Mouse (Mus musculus): ENCODE data around the gene Mogat2. TPM values are rescaled to one million over a fixed set of nuclear protein-coding genes. Genes with fewer than 3 reads are reported as not detected.

Gene Mogat2
- polyA plus RNA-seq, 1 experiment from 2014 or later = 1.3 TPM

DNA sequence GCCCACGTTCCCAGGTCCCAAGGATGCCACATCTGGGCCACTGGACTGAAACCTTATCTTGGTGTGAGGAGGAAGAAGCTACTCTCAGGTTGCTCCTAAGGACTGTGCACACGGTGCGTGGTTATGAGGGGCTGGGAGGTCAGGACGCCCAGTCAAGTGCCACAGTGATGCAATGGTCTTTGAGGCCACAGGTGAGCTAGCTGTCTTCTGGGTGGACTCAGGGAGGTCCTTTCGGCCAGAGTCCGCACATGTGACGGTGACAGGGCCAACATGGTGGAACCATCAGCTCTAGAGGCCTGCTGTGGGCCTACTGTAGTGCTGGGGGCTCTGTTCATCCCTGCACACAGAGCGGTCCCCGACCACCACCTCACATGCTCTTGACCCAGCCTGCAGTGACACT, 62.8 kb downstream of the Mogat2 start:
- Histone ChIP-seq H3K4me1 (peaks cover 30% of the 10 kb centered on the region), H3K9ac (no peak overlapping the region), H3K9me3 (no peaks in the 10 kb centered on the region), H3K4me3 (no peak overlapping the region), H3K36me3 (no peaks in the 10 kb centered on the region), H3K27me3 (replicated peaks) (peaks cover 10% of the 10 kb centered on the region; the same call in 1 of the 2 replicates), H3K4me2 (no peak overlapping the region), H3K27ac (replicated peaks) (no peak overlapping the region)
- 83% methylated on average over 9 of the region's 9 CpGs for WGBS
- no peak for ATAC-seq (ENCODE audit: extremely low read depth, insufficient number of reproducible peaks, low FRiP score, low TSS enrichment)

DNA sequence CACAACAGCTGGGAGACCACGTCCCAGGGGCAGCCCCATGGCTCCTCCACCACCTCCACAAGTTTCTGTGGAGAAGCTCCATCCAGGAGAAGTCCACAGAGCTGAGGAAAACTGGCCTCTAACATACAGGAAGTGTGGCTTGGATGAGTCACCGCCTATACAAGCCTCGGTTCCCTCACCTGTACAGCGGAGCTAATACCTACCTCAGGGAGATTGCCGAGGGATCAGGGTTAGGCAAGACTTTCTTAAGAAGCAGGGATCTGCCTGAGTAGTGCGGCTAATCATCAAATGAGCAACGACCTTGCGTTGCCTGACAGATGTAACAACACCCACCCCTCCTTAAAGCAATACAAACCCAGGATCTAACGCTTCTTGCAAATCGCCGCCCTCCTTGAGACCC, 63.3 kb downstream of the Mogat2 start:
- Histone ChIP-seq H3K36me3 (no peaks in the 10 kb centered on the region), H3K27ac (replicated peaks) (no peak overlapping the region), H3K9me3 (no peaks in the 10 kb centered on the region), H3K4me2 (no peak overlapping the region), H3K27me3 (replicated peaks) (peaks cover 10% of the 10 kb centered on the region; the same call in 1 of the 2 replicates), H3K4me3 (no peak overlapping the region), H3K4me1 (peaks cover 30% of the 10 kb centered on the region), H3K9ac (no peak overlapping the region)
- ATAC-seq (ENCODE audit: extremely low read depth, insufficient number of reproducible peaks, low FRiP score, low TSS enrichment) = no peak
- 77% methylated on average over 11 of the region's 11 CpGs for WGBS

DNA sequence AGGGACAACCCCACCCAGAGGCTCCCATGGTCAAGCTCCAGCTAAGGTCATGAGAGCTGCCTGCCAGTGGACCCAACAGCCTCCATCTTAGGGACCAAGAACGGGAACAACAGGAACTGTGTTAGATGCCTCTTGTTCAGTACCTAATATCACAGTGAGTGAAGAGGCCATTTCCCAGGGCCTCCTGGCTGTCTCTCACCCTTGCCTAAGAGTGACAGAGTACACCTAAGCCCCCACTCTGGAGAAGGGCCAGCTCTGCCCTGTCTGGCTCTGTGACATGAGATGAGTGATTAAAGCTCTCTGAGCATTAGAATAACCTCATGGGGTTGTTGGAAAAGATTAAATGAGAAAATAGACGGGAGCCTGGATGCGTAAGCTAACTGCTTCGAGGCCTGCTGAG, 64.4 kb downstream of the Mogat2 start:
- WGBS = 74% methylated on average over 4 of the region's 4 CpGs

DNA sequence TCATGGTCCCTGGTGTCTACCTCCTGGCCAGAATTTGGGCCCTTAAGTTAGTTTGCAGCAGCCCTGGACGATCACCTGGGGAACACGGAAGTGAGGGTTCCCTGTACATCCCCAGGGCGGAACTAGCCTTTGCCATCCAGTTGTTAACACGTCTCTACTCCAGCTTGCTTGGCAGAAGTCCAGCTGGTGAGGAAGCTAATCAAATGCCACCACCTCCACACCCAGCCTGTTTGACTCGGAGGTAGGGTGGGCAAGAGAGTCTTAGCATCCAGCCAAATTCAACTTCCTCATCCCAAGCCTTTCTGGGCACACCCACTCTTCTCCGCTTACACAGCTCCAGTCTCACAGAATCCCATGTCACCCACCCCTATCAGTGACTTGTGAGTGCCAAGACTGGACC, 65.5 kb downstream of the Mogat2 start:
- H3K9ac ChIP-seq = no peak overlapping the region
- H3K4me2 ChIP-seq = no peak overlapping the region
- H3K9me3 ChIP-seq = no peaks in the 10 kb centered on the region
- H3K27ac ChIP-seq (replicated peaks) = no peak overlapping the region
- WGBS = 53% methylated on average over 6 of the region's 6 CpGs
- H3K4me3 ChIP-seq = no peak overlapping the region
- no peak for ATAC-seq (ENCODE audit: extremely low read depth, insufficient number of reproducible peaks, low FRiP score, low TSS enrichment)
- H3K4me1 ChIP-seq = peaks cover 30% of the 10 kb centered on the region
- H3K36me3 ChIP-seq = no peaks in the 10 kb centered on the region
- H3K27me3 ChIP-seq (replicated peaks) = peaks cover 9% of the 10 kb centered on the region; the same call in 1 of the 2 replicates

More for the DNA sequence above, 64.4 kb downstream of the Mogat2 start:
- Histone ChIP-seq H3K9me3 (no peaks in the 10 kb centered on the region), H3K4me2 (no peak overlapping the region), H3K36me3 (no peaks in the 10 kb centered on the region), H3K9ac (no peak overlapping the region), H3K4me1 (peaks cover 30% of the 10 kb centered on the region), H3K27ac (replicated peaks) (no peak overlapping the region), H3K4me3 (no peak overlapping the region), H3K27me3 (replicated peaks) (peaks cover 10% of the 10 kb centered on the region; the same call in 1 of the 2 replicates)
- ATAC-seq (ENCODE audit: extremely low read depth, insufficient number of reproducible peaks, low FRiP score, low TSS enrichment) = no peak

DNA sequence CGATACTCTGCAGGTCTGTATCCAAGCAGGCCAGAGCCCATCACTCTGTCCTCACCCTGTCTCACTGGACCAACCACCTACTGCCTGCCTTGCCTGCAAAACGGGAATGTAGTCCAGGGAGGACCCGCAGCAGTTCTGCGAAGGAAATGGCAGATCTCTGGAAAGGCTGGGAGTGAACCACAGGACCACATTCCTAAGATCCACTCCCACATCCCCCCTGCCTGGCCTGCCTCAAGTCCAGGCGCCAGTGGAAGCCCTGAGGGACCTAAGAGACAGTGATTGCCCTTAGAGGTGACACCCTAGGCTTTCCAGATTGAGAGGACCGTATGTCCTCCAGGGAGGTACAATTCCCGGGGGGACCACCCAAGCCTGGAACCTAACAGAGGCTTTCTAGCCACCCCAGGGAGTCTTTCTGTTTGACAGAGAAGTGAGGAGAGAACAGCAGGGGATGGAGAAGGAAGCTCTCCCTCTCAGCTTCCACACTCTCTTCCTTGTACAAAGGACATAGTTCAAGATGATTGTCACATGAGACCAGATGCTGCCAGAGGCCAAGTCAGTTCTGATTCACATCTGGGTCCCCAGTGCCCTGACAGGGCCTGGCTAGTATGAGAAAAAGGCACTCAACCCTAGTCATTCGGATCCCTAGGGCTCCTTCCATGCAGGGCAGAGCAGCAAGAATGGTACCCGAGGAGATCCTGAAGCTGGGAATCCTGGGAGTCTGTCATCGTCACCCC, 66.5 kb downstream of the Mogat2 start:
- H3K9me3 ChIP-seq = no peaks in the 10 kb centered on the region
- H3K27ac ChIP-seq (replicated peaks) = no peak overlapping the region
- peaks cover 30% of the 10 kb centered on the region for H3K4me1 ChIP-seq
- H3K9ac ChIP-seq = no peak overlapping the region
- whole genome bisulfite sequencing = 53% methylated on average over 10 of the region's 10 CpGs
- no peak overlapping the region for H3K4me3 ChIP-seq
- H3K4me2 ChIP-seq = no peak overlapping the region
- H3K36me3 ChIP-seq = no peaks in the 10 kb centered on the region
- 0 out of 2 replicates have a peak, but pooled peaks cover 2% of the 10 kb centered on the region for H3K27me3 ChIP-seq (replicated peaks)
- ATAC-seq (ENCODE audit: extremely low read depth, insufficient number of reproducible peaks, low FRiP score, low TSS enrichment) = no peak

DNA sequence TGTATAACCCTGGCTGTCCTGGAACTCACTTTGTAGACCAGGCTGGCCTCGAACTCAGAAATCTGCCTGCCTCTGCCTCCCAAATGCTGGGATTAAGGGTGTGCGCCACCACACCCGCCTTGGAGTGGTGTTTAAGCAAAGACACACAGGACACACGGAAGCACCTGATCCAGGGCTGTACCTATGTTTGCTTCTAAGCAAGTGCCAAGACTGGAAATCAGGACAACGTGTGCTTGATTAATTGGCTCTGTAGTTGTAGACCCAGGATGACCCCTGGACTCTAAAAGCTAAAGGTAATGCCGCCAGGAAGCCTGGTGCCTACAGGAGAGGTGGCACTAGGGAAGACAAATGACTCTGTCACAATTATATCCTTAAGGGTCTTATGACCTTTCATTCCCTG, 67.9 kb downstream of the Mogat2 start:
- Histone ChIP-seq H3K4me2 (no peak overlapping the region), H3K36me3 (no peaks in the 10 kb centered on the region), H3K4me1 (peaks cover 25% of the 10 kb centered on the region), H3K4me3 (no peak overlapping the region), H3K9ac (no peak overlapping the region), H3K9me3 (no peaks in the 10 kb centered on the region), H3K27ac (replicated peaks) (no peak overlapping the region), H3K27me3 (replicated peaks) (0 out of 2 replicates have a peak, but pooled peaks cover 2% of the 10 kb centered on the region)
- WGBS = 88% methylated on average over 6 of the region's 6 CpGs
- no peak for ATAC-seq (ENCODE audit: extremely low read depth, insufficient number of reproducible peaks, low FRiP score, low TSS enrichment)

DNA sequence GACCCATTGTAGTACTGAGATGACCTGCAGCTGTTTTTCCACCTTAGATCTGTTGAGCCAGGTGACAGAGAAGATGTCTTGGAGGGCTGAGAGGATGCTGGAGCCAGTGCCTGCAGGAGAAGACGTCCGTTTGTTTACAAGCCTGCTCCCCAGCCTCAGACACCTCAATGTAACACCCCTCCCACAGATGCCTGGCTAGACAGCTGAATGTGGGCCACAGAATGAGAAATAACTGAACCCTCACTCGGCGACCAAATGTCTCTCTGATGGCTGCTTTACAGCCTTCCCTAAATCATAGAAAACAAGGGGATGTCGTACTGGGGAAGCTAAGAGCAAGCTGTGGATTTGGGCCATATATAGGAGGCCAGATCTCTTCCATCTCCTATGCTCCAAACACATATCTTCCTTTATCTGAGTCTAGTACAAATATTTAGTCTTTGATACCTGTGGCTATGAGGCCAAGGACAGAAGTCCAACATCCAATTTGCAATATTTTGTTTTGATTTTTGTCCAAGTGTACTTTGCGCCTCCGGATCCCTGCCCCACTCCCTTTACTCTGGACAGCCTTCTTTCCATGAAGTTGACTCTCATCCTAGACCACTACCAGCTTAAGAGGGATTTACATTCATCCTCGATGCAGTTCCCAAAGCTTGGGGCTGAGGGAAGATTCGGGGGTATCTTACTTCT, 68.6 kb downstream of the Mogat2 start:
- no peaks in the 10 kb centered on the region for H3K36me3 ChIP-seq
- H3K27ac ChIP-seq (replicated peaks) = no peak overlapping the region
- H3K27me3 ChIP-seq (replicated peaks) = 0 out of 2 replicates have a peak, but pooled peaks cover 2% of the 10 kb centered on the region
- no peak overlapping the region for H3K9ac ChIP-seq
- H3K4me1 ChIP-seq = peaks cover 24% of the 10 kb centered on the region
- no peaks in the 10 kb centered on the region for H3K9me3 ChIP-seq
- H3K4me2 ChIP-seq = no peak overlapping the region
- no peak overlapping the region for H3K4me3 ChIP-seq
- ATAC-seq (ENCODE audit: extremely low read depth, insufficient number of reproducible peaks, low FRiP score, low TSS enrichment) = no peak
- WGBS = 76% methylated on average over 9 of the region's 9 CpGs

Other genes starting within 250 kb of the Mogat2 start
- gene Uvrag, start 97.5 kb downstream of the Mogat2 start, polyA plus RNA-seq (2015; fragmentation: Nextera tagmentation; extraction: Ambion mirVana) = 14.8 and 15.5 TPM in 2 replicates
- 10.6 and 13.0 TPM in 2 replicates for gene Dgat2, start 55.9 kb downstream of the Mogat2 start, polyA plus RNA-seq (2015; fragmentation: Nextera tagmentation; extraction: Ambion mirVana)
- gene Map6, start 28.8 kb upstream of the Mogat2 start, polyA plus RNA-seq (2015; fragmentation: Nextera tagmentation; extraction: Ambion mirVana) = 2.5 and 3.2 TPM in 2 replicates
- gene Serpinh1, start 114.6 kb upstream of the Mogat2 start, polyA plus RNA-seq (2015; fragmentation: Nextera tagmentation; extraction: Ambion mirVana) = 1,205 and 1,287 TPM in 2 replicates
- 25.3 and 25.4 TPM in 2 replicates for gene Gdpd5, start 142.8 kb upstream of the Mogat2 start, polyA plus RNA-seq (2015; fragmentation: Nextera tagmentation; extraction: Ambion mirVana)
- gene Klhl35, start 227.4 kb upstream of the Mogat2 start, polyA plus RNA-seq (2015; fragmentation: Nextera tagmentation; extraction: Ambion mirVana) = 0.45 and 0.84 TPM in 2 replicates
- 492 and 539 TPM in 2 replicates for gene Rps3, start 245.1 kb upstream of the Mogat2 start, polyA plus RNA-seq (2015; fragmentation: Nextera tagmentation; extraction: Ambion mirVana)